Mouse (Mus musculus) liver, adult 2 months (tissue): ENCODE data around the gene Olfr874. TPM values are rescaled to one million over a fixed set of nuclear protein-coding genes. Genes with fewer than 3 reads are reported as not detected.

Experiments
- DNase-seq: peaks from one replicate; pipeline ENCODE4 v3.0.0-alpha.2; 2011; ENCODE audit warnings: low read depth, low spot score; ENCODE audit errors: extremely low read depth
- H3K27ac ChIP-seq: fragments of 200-500 bp; replicated peaks from 2 replicates; pipeline ENCODE4 v1.5.1; 2012; ENCODE audit warnings: low read depth, mild to moderate bottlenecking, control low read depth, inconsistent platforms, low read length; ENCODE audit not compliant: insufficient read depth
- H3K27me3 ChIP-seq: fragments of 200-500 bp; 2 replicates; pipeline ENCODE4 v1.6.1; 2012; ENCODE audit warnings: mild to moderate bottlenecking, moderate library complexity, low read length, inconsistent platforms; ENCODE audit not compliant: control insufficient read depth, insufficient read depth
- H3K36me3 ChIP-seq: fragments of 200-500 bp; 2 replicates; pipeline ENCODE4 v1.6.1; 2012; ENCODE audit warnings: low read length, inconsistent platforms; ENCODE audit not compliant: control insufficient read depth, insufficient read depth
- H3K4me1 ChIP-seq: fragments of 200-500 bp; 2 replicates; pipeline ENCODE4 v1.6.1; 2011; ENCODE audit warnings: low read length; ENCODE audit not compliant: control insufficient read depth, insufficient read depth
- H3K4me3 ChIP-seq: fragments of 200-500 bp; 2 replicates; pipeline ENCODE4 v1.5.1; 2011; ENCODE audit warnings: low read depth, mild to moderate bottlenecking, control low read depth, low read length, moderate library complexity; ENCODE audit not compliant: insufficient read depth
- H3K79me2 ChIP-seq: fragments of 200-500 bp; 2 replicates; pipeline ENCODE4 v1.6.1; 2012; ENCODE audit warnings: inconsistent platforms, mild to moderate bottlenecking, low read length, moderate library complexity; ENCODE audit not compliant: control insufficient read depth, insufficient read depth
- H3K9ac ChIP-seq: fragments of 200-500 bp; 2 replicates; pipeline ENCODE4 v1.6.1; 2012; ENCODE audit warnings: low read depth, mild to moderate bottlenecking, control low read depth, inconsistent platforms, low read length
- CTCF ChIP-seq: fragments of 200-500 bp; IDR thresholded peaks from 2 replicates; pipeline ENCODE4 v1.5.1; 2011; ENCODE audit warnings: low read depth, low read length, control low read depth
- POLR2A ChIP-seq: fragments of 200-500 bp; IDR thresholded peaks from 2 replicates; pipeline ENCODE4 v1.6.1; 2011; ENCODE audit warnings: low read length, control low read depth; ENCODE audit not compliant: insufficient read depth; ENCODE audit errors: extremely low read depth
- WGBS: fragments of 180-500 bp; shearing (Covaris S2); methylation state at CpG from one replicate; pipeline ENCODE4 v1.1.7; 2018; 5-methylcytosine and 5-hydroxymethylcytosine counted together
- polyA plus RNA-seq: library from polyadenylated mRNA; depleted of rRNA; stranded (reverse); fragments of >200 nt; gene quantifications from 2 replicates; pipeline ENCODE4 v1.2.3, GENCODE M21; 2012; rRNA removed
- total RNA-seq: library from RNA; depleted of rRNA; stranded (reverse); fragments of >200 nt; gene quantifications from 2 replicates; pipeline ENCODE4 v1.2.3, GENCODE M21; 2014; rRNA removed

Olfr874 gene
- total and polyA plus RNA-seq, 2 experiments = not detected

DNA sequence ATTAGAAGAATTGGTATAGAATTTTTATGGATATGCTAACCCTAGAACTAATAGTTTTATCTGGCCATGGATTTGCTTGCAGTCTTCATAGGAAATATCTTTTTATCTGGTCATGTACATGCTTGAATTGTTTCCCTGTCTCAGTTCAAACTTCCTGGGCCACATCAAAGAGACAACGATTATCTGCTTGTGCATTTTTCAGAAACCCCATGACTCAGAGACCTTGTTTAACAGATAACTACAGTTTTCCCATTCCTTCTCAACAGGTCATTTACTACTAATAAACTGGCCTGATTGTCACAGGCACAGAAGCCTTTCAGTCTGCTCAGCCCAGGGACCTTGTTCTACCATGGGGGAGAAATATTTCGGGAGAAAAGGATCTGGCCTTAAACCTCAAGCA, 41.5 kb downstream of the Olfr874 start:
- Histone ChIP-seq H3K27me3 (no peaks in the 10 kb centered on the region), H3K79me2 (no peaks in the 10 kb centered on the region), H3K36me3 (no peaks in the 10 kb centered on the region), H3K9ac (no peak overlapping the region), H3K4me3 (no peak overlapping the region), H3K27ac (no peak overlapping the region), H3K4me1 (peaks cover 2% of the 10 kb centered on the region; the same call in 1 of the 2 replicates)
- TF ChIP-seq CTCF = no peak
- TF ChIP-seq POLR2A = no peak
- DNase-seq = no peak
- 82% methylated on average over 2 of the region's 2 CpGs for WGBS

Other genes starting within 250 kb of the Olfr874 start
- 7.7 and 13.5 TPM in 2 replicates for gene Esam, start 217.0 kb upstream of the Olfr874 start, total RNA-seq
- gene Esam, start 217.0 kb upstream of the Olfr874 start, polyA plus RNA-seq = 6.3 and 8.8 TPM in 2 replicates
- 1.5 and 1.6 TPM in 2 replicates for gene Vsig2, start 205.9 kb upstream of the Olfr874 start, total RNA-seq
- gene Vsig2, start 205.9 kb upstream of the Olfr874 start, polyA plus RNA-seq = 0.78 and 1.5 TPM in 2 replicates
- 0.09 TPM in 1 of 2 replicates, not detected in the other for gene Nrgn, start 192.2 kb upstream of the Olfr874 start, total RNA-seq
- gene Nrgn, start 192.2 kb upstream of the Olfr874 start, polyA plus RNA-seq = 0.25 and 0.86 TPM in 2 replicates
- gene Siae, start 189.4 kb upstream of the Olfr874 start, total RNA-seq = 27.5 and 27.9 TPM in 2 replicates
- 17.4 and 17.7 TPM in 2 replicates for gene Siae, start 189.4 kb upstream of the Olfr874 start, polyA plus RNA-seq
- 0.27 and 0.55 TPM in 2 replicates for gene Spa17, start 131.4 kb upstream of the Olfr874 start, total RNA-seq
- gene Spa17, start 131.4 kb upstream of the Olfr874 start, polyA plus RNA-seq = 0.13 TPM in 1 of 2 replicates, not detected in the other
- gene Tbrg1, start 87.8 kb upstream of the Olfr874 start, total RNA-seq = 35.0 and 35.8 TPM in 2 replicates
- gene Tbrg1, start 87.8 kb upstream of the Olfr874 start, polyA plus RNA-seq = 19.2 and 23.8 TPM in 2 replicates
- gene Panx3, start 75.9 kb upstream of the Olfr874 start, total RNA-seq = not detected in 2 replicates
- not detected in 2 replicates for gene Panx3, start 75.9 kb upstream of the Olfr874 start, polyA plus RNA-seq
- not detected in 2 replicates for gene Olfr160, start 28.9 kb upstream of the Olfr874 start, total RNA-seq
- gene Olfr160, start 28.9 kb upstream of the Olfr874 start, polyA plus RNA-seq = not detected in 2 replicates
- gene Olfr875, start 26.8 kb downstream of the Olfr874 start, total RNA-seq = not detected in 2 replicates
- not detected in 2 replicates for gene Olfr875, start 26.8 kb downstream of the Olfr874 start, polyA plus RNA-seq
- not detected in 2 replicates for gene Olfr876, start 57.9 kb downstream of the Olfr874 start, total RNA-seq
- gene Olfr876, start 57.9 kb downstream of the Olfr874 start, polyA plus RNA-seq = not detected in 2 replicates
- not detected in 2 replicates for gene Olfr877, start 109.2 kb downstream of the Olfr874 start, total RNA-seq
- gene Olfr877, start 109.2 kb downstream of the Olfr874 start, polyA plus RNA-seq = not detected in 2 replicates
- not detected in 2 replicates for gene Olfr145, start 151.6 kb downstream of the Olfr874 start, total RNA-seq
- not detected in 2 replicates for gene Olfr145, start 151.6 kb downstream of the Olfr874 start, polyA plus RNA-seq
- not detected in 2 replicates for gene Olfr878, start 172.7 kb downstream of the Olfr874 start, total RNA-seq
- gene Olfr878, start 172.7 kb downstream of the Olfr874 start, polyA plus RNA-seq = not detected in 2 replicates
- gene Olfr881, start 246.7 kb downstream of the Olfr874 start, total RNA-seq = not detected in 2 replicates
- gene Olfr881, start 246.7 kb downstream of the Olfr874 start, polyA plus RNA-seq = not detected in 2 replicates